Mouse (Mus musculus) induced T-regulatory cell, adult 2 months (primary cell): ENCODE results near the gene Tmem167b.
A peak's percentile ranks its signal among the peaks of the same experiment; 100 is the strongest.
"Not testable (repeated sequence)": the region's sequence is repeated elsewhere in the genome, so short reads cannot be mapped to it uniquely, and the experiment has no call there.

ENCODE experiments used
- DNase-seq: peaks from one replicate; pipeline ENCODE4 v3.0.0-alpha.2; 2012; ENCODE audit warnings: low read depth

The Tmem167b gene

DNA sequence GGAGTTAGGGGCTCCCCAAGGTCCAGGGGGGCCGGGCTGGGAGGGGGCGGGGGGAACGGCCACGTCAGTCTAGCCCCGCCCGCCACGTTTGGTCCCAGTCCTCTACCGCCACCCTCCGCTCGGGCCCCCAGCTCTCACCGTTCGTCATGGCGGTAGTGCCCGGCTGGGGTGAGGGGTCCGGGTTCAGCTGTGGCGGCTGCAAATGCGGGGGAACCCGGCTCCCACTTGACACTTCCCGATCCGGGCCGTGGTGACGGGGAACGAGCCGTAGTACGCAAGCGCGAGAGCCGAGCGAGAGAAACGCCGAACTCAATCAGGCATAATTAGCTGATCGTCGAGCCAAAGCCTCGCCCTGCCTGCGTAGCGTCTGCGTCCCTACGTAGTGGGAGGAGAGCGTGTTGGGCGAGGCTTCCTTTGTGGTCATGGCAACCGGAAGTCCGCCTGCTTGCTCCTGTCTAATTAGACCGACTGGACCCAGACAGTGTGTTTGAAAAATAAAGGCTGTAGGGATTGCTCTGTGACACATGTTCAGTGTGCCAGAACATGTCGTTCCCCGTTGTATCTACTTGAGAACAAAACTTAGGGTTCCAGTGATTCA, at the start of gene Tmem167b:
Gene Tmem167b, minus strand, starts transcription at position 334 of the 598 bp plus-strand sequence.
- peak; percentile 99 for DNase-seq

DNA sequence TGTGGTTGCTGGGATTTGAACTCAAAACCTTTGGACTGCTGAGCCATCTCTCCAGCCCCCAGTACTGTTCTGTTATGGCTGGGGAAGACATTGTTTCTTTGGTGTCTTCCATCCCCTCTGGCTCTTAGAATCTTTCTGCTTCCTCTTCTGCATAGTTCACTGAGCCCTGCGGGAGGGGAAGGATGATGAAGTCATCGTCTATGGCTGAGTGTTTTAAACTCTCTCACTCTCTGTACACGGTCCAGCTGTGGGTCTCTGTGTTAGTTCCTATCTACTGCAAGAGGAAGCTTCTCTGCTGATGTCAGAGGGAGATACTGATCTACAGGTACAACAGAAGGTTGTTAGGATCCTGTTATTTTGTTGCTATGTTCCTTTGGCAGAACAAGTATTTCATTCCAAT, 46.6 kb upstream of the Tmem167b start:
- no peak for DNase-seq

DNA sequence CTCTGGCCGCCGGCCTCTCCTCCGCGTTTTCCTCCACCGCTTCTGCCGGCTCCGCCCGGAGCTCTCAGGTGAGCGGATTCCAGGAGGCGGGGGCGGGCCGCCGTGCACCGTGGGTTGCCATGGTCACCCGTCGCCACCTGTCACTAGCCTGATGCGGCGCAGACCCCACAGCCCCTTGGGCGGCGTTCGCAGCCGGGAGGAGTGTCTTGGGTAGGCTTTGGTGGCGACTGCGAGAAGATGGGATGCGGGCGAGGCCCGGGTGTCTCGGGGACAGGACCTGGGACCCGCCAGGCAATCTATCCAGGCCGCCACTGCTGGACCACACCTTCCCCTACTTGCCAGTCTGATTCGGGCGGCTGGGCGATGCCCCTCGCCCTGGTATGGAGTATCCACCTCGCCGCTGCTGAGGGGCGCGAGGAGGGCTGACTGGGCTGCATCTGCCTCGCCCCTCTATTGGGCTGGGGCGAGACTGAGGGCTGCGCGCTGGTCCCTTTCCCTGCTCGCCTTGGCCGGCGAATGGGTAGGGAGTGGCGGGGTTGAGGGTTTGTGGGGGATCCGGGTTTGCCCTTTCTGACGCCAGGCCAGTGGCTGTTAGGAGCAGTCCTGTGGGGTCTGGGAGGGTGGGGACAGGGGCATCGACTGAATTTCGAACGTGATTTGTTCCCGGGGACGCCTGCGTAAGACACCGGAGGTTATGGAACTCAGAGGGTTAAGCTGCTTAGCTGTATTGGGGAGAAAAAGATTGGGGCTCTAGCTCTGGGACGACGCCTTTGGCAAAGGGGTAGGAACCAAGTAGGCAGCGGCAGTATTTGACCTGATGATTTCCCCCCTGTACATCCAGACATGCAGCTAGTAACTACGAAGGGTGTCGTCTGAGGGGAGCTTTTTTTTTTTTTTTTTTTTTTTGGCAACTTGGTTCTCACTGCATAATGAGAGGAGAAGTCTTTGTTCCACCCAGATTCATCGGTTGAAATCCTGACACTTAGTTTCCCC, 29.6 kb upstream of the Tmem167b start:
- DNase-seq = peak; percentile 37

DNA sequence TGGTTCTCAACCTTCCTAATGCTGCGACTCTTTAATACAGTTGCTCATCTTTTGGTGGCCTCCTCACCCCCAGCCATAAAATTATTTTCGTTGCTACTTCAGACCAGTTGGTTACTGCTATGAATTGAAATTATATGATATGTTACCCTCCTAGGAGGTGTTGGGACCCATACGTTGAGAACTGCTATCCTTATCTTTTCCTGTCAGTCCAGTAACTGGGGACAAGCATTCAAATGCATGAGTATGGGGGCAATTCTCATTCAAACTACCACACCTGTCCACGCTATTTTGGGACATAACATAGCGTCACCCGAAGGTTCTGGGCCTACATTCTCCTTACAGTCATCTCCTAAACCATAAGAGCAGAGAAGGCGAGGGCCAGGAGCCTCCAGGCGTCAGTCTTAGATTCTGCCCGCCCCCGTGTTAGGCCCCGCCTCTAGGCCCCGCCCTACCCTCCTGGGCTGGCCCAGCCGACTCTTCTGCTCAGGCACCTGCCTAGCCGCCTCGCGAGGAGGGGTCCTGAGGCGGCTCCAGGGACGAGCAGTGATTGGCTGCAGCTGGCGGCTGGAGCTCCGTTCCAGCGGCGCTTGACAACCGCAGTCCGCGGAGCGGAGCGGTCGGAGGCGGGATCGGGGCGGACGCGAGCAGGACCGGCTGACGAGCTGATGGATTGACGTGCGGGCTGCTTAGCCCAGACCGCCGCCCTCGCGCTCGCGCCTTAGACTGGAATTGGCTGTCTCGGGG, 28.7 kb upstream of the Tmem167b start, which contains the start of gene Wdr47:
Gene Wdr47, plus strand, starts transcription at position 494 of the 744 bp plus-strand sequence.
- peak; percentile 97 for DNase-seq

DNA sequence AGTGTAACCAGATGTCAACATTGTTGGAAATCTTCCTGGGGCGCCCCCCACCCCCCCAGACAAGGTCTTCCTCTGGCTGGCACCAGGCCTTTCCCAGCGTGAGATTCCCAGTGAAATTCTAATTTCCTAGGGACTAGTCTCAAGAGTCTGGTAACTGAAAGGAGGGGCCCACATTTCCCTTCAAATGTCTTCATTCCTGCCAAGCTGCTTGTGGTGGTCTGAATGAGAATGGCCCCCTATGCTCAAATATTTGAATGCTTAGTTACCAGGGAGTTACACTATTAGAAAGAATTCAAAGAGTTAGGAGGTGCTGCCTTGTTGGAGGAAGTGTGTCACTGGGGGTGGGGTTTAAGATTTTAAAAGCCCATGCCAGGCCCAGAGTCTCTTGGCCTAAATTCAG, 26.2 kb upstream of the Tmem167b start:
- no peak for DNase-seq

DNA sequence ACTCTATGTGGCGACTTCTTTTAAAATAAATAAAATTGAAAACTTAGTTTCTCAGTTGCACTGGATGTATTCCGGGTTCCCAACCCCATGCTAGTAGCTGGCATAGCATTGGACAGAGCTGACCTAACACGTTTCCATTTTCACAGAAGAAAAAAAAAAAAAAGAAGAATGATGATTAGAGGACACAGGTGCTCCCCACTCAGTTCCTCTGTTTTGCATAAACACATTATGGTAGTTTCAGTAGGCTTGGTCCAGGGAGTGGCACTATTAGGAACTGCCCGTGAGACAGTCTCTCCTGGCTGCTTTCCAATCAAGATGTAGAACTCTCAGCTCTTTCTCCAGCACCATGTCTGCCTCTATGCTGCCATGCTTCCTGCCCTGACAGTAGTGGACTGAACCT, 22.3 kb upstream of the Tmem167b start:
- no peak for DNase-seq

DNA sequence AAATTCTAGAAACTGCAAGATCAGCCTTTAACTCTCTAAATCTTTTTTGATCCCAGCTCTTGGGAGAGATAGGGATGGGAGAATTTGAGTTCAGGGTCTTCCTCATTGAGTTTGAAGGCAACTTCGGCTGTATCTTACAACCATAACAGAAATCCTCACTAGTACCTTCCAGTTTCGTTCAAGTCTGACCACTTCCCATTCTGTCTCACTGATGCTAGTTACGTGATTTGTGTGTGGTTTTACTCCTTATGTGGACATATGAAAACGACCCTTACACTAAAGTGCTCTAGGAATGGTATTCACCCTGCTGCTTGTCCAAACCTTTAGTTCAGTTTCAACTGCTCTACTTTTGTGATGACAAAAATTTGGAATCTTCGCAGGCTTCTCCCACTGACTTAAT, 11.8 kb upstream of the Tmem167b start:
- DNase-seq = no peak

DNA sequence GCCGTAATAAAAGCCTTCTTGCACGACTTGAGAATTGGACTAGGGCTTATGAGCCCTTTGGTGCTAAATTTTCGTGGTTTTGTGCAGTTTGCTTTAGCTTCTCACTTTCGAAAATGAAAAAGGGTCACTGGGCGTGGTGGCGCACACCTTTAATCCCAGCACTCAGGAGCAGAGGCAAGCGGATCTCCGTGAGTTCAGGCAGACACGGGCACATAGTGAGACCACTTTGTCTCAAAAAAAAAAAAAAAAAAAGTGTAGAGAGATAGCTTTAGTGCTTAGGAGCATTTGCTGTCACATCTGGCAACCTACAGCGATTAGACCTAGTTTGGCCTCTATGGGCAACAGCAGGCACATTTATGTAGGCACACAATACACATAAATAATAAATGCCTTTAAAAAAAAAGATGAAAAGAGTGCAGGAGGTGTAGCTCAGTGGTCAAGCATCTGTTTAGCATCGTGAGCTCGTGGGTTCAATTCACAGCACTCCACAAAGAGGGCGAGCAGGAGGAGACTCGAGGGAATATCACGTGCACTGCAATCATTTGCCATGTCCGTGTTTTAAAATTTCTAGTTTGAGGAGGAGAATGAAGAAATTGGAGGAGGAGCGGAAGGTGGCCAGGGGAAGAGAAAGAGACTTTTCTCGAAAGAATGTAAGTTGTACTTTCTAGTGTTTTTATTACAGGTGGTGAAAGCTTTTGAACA, 10.2 kb upstream of the Tmem167b start:
- DNase-seq = no peak

DNA sequence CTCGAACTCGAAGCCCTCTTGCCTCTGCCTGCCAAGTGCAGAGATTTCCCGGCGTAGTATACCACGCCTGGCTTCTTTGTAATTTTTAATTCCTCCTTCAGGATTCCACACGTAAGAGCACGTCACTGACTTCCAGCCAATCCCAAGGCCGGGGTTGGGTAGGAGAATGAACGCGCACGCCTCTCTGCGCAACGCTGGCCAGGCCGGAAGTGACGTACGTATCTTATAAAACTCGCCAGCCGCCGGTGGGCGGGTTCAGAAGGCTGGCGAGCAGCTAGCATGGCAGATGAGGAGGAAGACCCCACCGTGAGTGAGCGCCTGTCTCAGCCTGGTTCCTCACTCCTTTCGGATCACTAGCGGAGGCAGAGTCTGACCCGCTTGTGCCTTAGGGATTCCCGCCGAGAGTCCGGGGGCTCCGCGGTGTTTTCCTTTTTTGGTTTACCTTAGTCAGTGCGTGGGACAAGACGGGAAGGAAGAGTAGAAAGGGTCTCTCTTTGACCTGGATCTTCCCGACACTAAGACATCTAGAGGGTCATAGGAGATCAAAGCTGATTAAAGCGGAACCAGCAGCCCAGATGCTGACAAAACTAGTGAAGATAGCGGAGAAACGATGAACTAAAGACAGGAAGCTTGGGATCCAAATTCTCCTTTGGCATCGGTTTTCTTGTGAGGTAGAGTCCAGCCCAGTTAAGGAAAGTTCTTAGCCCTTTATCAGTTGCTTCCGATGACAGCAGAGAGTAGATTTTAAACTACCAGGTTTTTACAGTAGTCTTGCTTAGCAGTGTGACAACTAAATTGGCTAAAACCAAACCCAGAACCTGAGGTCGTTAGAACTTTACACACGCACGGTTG, 9.4 kb upstream of the Tmem167b start, which contains the start of gene Taf13:
Gene Taf13, plus strand, starts transcription at position 256 of the 852 bp plus-strand sequence.
- DNase-seq = peak; percentile 99

DNA sequence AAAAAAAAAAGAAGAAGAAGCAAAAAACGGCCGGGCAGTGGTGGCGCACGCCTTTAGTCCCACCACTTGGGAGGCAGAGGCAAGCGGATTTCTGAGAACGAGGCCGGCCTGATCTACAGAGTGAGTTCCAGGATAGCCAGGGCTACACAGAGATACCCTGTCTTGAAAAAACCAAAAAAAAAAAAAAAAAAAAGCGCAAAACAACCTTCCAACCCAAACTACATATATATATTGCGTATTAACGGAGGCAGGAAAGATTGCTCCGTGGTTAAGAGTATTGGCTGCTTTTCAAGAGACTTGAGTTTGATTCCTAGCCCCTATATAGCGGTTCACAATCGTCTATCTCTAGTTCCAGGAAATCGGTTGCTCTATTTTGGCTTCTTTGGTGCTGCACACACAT, 8.5 kb upstream of the Tmem167b start:
- no peak for DNase-seq

DNA sequence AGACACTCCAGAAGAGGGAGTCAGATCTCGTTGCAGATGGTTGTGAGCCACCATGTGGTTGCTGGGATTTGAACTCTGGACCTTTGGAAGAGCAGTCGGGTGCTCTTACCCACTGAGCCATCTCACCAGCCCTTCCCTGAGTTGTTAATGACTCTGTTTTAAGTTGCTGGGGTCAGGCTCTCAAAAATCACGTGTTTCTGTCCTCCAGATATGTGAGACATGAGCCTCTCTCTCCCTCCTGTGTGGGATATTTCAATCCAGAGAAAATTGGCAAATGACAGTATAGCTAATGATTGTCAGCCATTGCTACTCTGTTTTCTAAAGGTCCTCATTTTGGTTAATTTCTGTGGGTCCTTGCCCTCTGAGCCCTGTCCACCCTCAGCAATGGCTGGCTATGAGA, 7.4 kb upstream of the Tmem167b start:
- not testable (repeated sequence) for DNase-seq

DNA sequence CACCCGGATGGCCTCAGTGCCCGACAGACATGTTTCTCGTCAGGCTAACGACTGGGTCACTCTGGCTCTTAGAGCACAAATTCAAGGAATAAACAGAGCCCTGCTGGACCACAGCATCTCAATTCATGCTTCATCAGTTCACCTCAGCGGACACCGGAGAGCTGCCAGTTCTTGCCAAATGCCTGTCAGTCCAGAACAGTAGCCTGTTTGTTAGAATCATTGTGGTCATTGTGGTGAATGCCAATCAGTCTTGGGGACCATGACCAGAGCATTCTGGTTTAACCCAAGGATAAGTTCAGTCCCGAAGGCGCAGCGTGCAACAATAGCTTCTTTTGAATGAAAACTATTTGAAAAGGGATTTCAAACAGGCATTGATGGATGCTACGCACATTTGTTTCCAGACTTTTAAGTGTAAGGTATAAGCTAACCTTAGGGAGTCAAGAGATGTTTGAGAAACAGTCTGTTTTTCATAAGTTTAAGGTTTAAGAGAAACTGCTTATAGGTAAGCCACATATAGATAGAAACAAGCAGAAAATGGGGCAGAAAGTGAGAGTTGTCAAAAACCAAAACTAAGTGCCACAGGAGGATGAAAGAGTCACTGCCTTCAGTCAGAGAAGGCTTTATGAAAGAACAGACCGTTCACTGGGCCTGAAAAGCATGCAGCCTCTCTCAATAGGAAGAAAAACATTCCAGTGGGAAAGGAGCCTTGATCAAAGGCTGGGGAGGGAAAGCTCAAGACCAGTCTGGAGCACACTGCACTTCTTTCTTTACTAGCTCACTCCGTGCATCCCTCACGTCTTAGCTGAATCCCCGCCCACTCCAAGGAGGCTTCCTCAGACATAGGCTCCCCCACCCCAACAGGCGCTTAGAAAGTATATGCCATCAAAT, 6.0 kb upstream of the Tmem167b start:
- DNase-seq = no peak

DNA sequence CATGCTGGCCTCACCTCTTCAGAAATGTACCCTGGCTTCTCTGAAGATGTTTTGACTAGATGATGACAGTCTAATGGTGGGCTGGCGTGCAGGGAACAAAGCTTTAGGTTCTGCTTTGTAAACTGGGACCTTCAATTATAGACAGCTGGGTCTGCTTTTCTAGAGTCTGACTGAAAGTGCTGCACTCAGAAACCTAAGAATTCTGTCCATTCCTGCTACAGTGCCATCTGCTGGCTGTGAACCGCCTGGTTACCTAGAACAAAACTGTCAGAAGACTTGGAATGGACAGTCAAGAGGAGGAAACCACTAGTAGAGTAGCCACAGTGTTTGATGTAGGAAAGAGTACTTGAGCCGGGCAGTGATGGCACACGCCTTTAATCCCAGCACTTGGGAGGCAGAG, 1.0 kb upstream of the Tmem167b start:
- DNase-seq = peak; percentile 92

DNA sequence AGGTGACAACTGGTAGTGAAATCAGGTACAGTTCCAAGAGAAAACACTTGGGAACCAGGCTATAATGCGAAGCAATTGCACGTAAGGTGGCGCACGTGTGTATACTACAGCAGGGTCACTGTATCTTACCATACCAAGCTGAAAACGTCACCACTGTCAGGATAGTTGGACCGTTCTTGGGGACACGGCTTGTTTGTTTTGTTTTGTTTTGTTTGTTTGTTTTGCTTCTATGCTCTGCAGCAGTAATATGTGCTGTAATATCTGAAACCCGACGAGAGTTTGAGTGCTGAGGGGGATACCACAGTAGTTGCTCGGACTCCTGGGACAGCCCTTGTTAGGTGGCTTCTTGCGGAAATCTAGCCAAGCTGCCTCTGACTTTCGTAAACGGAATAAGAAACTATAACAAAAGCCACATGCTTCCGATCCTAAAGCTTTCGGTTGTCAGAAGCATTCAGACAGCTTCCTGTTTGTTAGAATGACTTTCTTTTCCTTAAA, 558 bp upstream of the Tmem167b start:
- peak; percentile 83 for DNase-seq

DNA sequence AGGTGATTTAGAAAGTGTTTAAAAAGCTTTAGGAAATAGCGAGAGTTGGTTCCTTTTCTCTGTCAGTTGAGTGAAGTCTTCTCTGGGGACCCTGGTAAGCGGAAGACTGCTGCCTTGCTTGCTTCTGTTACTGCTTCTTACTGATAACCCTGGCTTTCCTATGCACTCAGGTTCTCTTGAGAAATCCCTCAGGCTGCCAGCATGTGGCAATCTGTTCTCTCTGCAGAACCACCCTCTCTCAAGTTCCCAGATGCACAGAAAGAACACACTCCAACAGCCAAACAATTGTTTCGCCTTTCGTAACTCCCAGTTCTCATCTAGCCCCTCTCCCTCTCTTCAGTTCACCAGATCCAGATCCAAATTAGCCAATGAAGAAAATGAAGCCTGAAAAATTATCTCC, 4.4 kb downstream of the Tmem167b start:
- DNase-seq = no peak

DNA sequence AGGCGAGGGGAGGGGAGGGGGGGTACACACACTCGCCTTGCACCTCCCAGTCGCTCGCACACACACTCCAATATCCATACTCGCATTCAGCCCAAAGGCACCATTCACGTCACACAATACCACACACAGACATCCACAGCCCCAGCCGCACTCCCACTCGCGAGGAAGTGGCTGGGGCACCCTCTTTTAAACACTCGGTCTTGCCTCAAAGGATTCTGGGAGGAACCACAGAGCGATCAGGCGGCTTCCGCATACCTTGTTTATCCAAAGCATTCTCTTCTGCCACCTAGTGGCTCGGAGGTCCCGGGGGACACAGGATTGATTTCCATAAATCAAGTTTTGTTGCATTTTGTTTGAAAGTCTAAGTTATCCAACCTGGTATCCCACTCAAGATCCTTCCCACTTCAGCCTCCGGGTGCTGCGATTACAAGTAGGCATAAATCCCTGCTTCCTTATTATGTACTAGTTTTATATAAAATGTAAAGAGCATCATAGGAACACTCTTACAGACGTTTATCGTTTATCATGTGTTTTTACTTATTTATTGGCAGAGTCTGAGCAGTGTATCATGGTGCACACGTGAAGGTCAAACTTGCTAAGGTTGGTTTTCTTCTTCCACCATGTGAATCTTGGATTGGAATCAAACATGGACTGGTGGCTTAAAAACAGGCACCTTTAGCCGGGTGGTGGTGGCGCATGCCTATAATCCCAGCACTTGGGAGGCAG, 7.5 kb downstream of the Tmem167b start:
- peak; percentile 98 for DNase-seq

DNA sequence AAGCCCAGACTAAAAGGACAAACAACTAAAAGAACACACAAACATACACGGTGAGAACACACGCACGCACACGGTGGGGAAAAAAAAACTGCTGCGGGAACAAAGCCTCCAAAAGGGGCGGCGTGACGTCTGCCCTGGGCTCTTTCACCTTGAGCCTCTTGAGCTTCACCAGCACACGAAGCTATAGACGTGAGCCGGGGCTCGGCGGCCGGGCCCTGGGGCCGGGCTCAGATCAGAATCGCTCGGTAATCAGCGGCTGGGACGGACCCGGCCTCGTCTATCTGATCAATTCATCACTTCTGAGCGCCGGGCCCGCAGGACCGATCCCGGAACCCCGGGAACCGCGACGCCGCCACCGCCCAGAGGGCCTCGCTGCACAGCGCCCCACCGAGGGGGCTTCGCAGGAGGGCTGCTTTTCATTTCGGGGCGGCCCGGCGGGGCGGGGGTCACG, 8.1 kb downstream of the Tmem167b start:
- DNase-seq = no peak

DNA sequence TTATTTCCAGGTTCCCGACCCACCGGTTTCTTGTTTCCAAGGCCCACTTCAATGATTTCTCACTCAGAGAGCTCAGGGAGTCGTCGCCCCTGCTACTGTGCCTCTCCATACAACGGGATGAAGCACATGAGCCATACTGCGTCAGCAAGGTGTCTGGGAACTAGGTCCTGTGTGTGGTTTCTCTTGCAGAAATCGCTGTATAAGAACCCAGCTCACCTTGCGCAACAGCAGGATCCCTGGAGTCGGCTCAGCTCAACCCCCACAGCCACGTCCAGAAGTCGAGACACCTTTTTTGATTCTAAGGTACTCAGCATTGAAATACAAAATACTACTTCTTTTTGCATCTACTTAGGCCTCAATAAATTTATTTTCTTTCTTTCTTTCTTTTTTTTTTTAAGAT, 20.0 kb downstream of the Tmem167b start:
- DNase-seq = no peak

DNA sequence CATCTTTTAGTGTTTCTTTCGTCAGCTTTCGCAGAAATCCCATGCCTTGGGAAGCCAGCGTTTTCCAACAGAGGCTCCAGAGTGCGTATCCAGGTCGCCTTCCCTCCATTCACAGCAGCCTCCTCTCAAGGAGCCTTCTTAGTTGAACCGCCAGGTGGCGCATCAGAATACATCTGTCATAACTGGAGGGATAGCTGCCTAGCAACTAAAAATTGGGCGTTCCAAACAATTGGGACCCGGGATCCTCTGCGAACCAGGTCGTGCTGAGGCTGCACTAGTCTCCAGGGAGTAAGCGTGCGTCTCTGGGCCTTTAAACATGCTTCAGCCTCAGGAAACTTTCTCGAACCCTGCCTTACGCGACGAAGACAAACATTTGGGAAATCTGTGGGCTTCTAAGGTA, 25.0 kb downstream of the Tmem167b start:
- DNase-seq = peak; percentile 92
